Mouse (Mus musculus) E14TG2a.4 (cell line): ENCODE results near the gene Ankrd10.

Source experiments
- CTCF ChIP-seq: conservative IDR thresholded peaks from 2 replicates; pipeline ENCODE4 v1.5.1; 2014; ENCODE audit warnings: low read length
- NANOG ChIP-seq: IDR thresholded peaks from 2 replicates; pipeline ENCODE4 v1.6.1; 2014; ENCODE audit warnings: borderline replicate concordance, low read length, mixed read lengths
- POU5F1 ChIP-seq: IDR thresholded peaks from 2 replicates; pipeline ENCODE4 v1.6.1; 2014; ENCODE audit warnings: low read length, borderline replicate concordance

- no peak for TF ChIP-seq CTCF
- no peak for TF ChIP-seq POU5F1
- no peak for TF ChIP-seq NANOG
Measured at GRCm38 (mm10) chr8:11633414-11633813, 2.1 kb downstream of the Ankrd10 start.
